Mouse (Mus musculus): ENCODE data around the gene Anxa2. TPM values are rescaled to one million over a fixed set of nuclear protein-coding genes. Genes with fewer than 3 reads are reported as not detected.

Anxa2 gene
- total RNA-seq, 4 experiments from 2014 or later: 12.3 to 16.1 (median 14.6) TPM

- DNase-seq (ENCODE audit: low spot score in 2 of 2): no peak
These were observed 53.8 kb downstream of the Anxa2 start for GRCm38 (mm10) chr9:69507206-69507605.

- no peak for DNase-seq (ENCODE audit: low spot score in 2 of 2)
These were observed 54.6 kb downstream of the Anxa2 start for GRCm38 (mm10) chr9:69508016-69508415.

DNA sequence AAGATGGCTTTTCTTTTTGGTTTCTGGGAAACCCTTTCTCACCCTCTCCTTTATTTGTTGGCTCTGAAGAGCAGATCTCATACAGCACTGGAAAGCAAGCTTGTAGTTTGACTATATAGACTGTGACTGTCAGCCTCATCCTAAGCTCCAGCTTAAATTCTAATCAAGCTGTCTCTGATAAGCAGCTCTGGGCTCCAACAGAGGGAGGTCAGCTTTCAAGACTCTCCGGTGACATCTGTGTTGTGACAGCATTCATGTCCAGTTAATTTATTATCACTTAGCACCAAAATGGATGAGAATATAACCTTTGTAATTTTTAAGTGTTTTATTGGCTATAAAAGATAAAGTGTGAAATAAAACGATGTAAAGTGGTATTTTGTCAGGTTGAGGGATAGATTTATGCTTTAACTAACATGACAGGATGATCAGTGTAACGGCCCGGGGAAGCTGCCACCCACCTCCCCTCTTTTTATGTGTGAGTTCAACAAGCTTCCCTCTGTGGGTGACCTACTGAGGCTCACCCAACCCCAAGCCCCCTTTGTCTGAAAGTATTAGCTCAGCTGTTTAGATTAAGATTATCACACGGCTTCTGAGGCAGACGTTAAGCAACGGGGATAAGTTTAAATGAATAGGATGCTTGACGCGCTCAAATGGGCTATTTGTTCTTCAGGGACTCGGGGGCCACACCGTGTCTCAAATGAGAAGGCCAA is 58.6 kb downstream of the Anxa2 start:
- DNase-seq (ENCODE audit: low spot score in 2 of 2): no peak

GRCm38 (mm10) chr9:69512726-69513125 is 59.3 kb downstream of the Anxa2 start:
- DNase-seq (ENCODE audit: low spot score in 2 of 2): no peak

- DNase-seq (ENCODE audit: low spot score in 2 of 2): no peak
These were observed 60.8 kb downstream of the Anxa2 start for GRCm38 (mm10) chr9:69514206-69514605.

- no peak for DNase-seq (ENCODE audit: low spot score in 2 of 2)
These were observed 62.0 kb downstream of the Anxa2 start for GRCm38 (mm10) chr9:69515416-69515815.

- DNase-seq (ENCODE audit: low spot score in 2 of 2): peak; percentile 21 to 83
These were observed 64.1 kb downstream of the Anxa2 start for GRCm38 (mm10) chr9:69517387-69518035.

Small RNA genes lying within 50 kb of the gene (microRNA-seq; reads per million reads assigned to microRNA genes)
- gene Mir3109: 0 reads per million in 2 experiments

Other genes with a start within 250 kb of the Anxa2 start
- 10 to 100 TPM in 3 of 4 experiments, 1 to 10 TPM in 1; 9.4 to 14.5 (median 11.6) TPM for gene Ice2, start 55.7 kb upstream of the Anxa2 start, total RNA-seq (2022)